Mouse (Mus musculus) MEL (cell line): Measurements from ENCODE around the gene Olfr644. TPM values are rescaled to one million over a fixed set of nuclear protein-coding genes. Genes with fewer than 3 reads are reported as not detected.

Source experiments
- DNase-seq: peaks from one replicate; pipeline ENCODE4 v3.0.0; 2011; ENCODE audit warnings: low read depth, low spot score
- H3K27ac ChIP-seq: 2 replicates; pipeline ENCODE4 v1.5.1; 2012; ENCODE audit warnings: low read depth, mild to moderate bottlenecking, control low read depth, low read length, moderate library complexity; ENCODE audit not compliant: control insufficient read depth
- H3K27me3 ChIP-seq, 2 experiments: fragments of 150-350 bp in 1 of 2; sonication (generic) in 1 of 2; 2 replicates each; pipeline ENCODE4 v1.6.1; 2012; ENCODE audit warnings: low read length in 2 of 2, mild to moderate bottlenecking in 2 of 2, improper control_type of control experiment in 1 of 2, moderate library complexity in 1 of 2; ENCODE audit not compliant: insufficient read depth in 2 of 2, control insufficient read depth in 1 of 2
- H3K36me3 ChIP-seq, 2 experiments: 2 replicates each; pipeline ENCODE4 v1.6.1; 2012 to 2014; ENCODE audit warnings: low read length in 2 of 2, improper control_type of control experiment in 1 of 2, inconsistent platforms in 1 of 2, mild to moderate bottlenecking in 1 of 2; ENCODE audit not compliant: insufficient read depth in 2 of 2, control insufficient read depth in 1 of 2
- H3K4me1 ChIP-seq, 2 experiments: fragments of 150-350 bp in 1 of 2; sonication (generic) in 1 of 2; 2 replicates each; pipeline ENCODE4 v1.6.1; 2012; ENCODE audit warnings: low read length in 2 of 2, improper control_type of control experiment in 1 of 2, mild to moderate bottlenecking in 1 of 2; ENCODE audit not compliant: insufficient read depth in 2 of 2, control insufficient read depth in 1 of 2
- H3K4me3 ChIP-seq, 2 experiments: fragments of 150-350 bp in 1 of 2; sonication (generic) in 1 of 2; 2 replicates each; pipeline ENCODE4 v1.5.1; 2012; ENCODE audit warnings: low read depth in 2 of 2, low read length in 2 of 2, mild to moderate bottlenecking in 2 of 2, moderate library complexity in 2 of 2, control low read depth in 1 of 2, improper control_type of control experiment in 1 of 2; ENCODE audit not compliant: control insufficient read depth in 1 of 2, insufficient read depth in 1 of 2
- H3K79me2 ChIP-seq: 2 replicates; pipeline ENCODE4 v1.6.1; 2012; ENCODE audit warnings: mild to moderate bottlenecking, low read length, moderate library complexity; ENCODE audit not compliant: control insufficient read depth, poor library complexity, insufficient read depth
- H3K9ac ChIP-seq: 2 replicates; pipeline ENCODE4 v1.6.1; 2012; ENCODE audit warnings: low read depth, mild to moderate bottlenecking, control low read depth, low read length, moderate library complexity; ENCODE audit not compliant: control insufficient read depth, poor library complexity, severe bottlenecking
- H3K9me3 ChIP-seq: fragments of 150-350 bp; sonication (generic); replicated peaks from 2 replicates; pipeline ENCODE4 v1.6.1; 2012; ENCODE audit warnings: mild to moderate bottlenecking, low read length, improper control_type of control experiment, moderate library complexity; ENCODE audit not compliant: insufficient read depth
- CHD2 ChIP-seq: IDR thresholded peaks from 2 replicates; pipeline ENCODE4 v1.6.1; 2011; ENCODE audit warnings: low read length, improper control_type of control experiment
- CTCF ChIP-seq, 3 experiments: IDR thresholded peaks in 2 of 3; conservative IDR thresholded peaks in 1 of 3; 2 replicates each; pipeline ENCODE4 v1.5.1; 2011 to 2012; ENCODE audit warnings: low read length in 3 of 3, low read depth in 2 of 3, mild to moderate bottlenecking in 2 of 3, improper control_type of control experiment in 1 of 3, inconsistent platforms in 1 of 3, mixed read lengths in 1 of 3, moderate library complexity in 1 of 3; ENCODE audit not compliant: control insufficient read depth in 1 of 3, insufficient read depth in 1 of 3, poor library complexity in 1 of 3, severe bottlenecking in 1 of 3
- E2F4 ChIP-seq: IDR thresholded peaks from 2 replicates; pipeline ENCODE4 v1.6.1; 2011; ENCODE audit warnings: low read depth, low read length, improper control_type of control experiment, borderline replicate concordance
- ELF1 ChIP-seq: IDR thresholded peaks from 2 replicates; pipeline ENCODE4 v1.6.1; 2014; ENCODE audit warnings: low read depth, mild to moderate bottlenecking, inconsistent platforms, low read length, improper control_type of control experiment, moderate library complexity
- EP300 ChIP-seq, 2 experiments: IDR thresholded peaks; 2 replicates each; pipeline ENCODE4 v1.6.1; 2011; ENCODE audit warnings: improper control_type of control experiment in 2 of 2, low read length in 2 of 2, low read depth in 1 of 2, mild to moderate bottlenecking in 1 of 2
- GABPA ChIP-seq: IDR thresholded peaks from 2 replicates; pipeline ENCODE4 v1.6.1; 2012; ENCODE audit warnings: low read depth, mild to moderate bottlenecking, inconsistent platforms, low read length, improper control_type of control experiment, moderate library complexity
- HCFC1 ChIP-seq: IDR thresholded peaks from 2 replicates; pipeline ENCODE4 v1.6.1; 2012; ENCODE audit warnings: low read depth, mild to moderate bottlenecking, inconsistent platforms, low read length, improper control_type of control experiment, moderate library complexity
- JUND ChIP-seq: IDR thresholded peaks from 2 replicates; pipeline ENCODE4 v1.6.1; 2011; ENCODE audit warnings: low read depth, mild to moderate bottlenecking, improper control_type of control experiment, low read length
- MAFK ChIP-seq: IDR thresholded peaks from 2 replicates; pipeline ENCODE4 v1.6.1; 2011; ENCODE audit warnings: low read depth, mild to moderate bottlenecking, low read length, improper control_type of control experiment, borderline replicate concordance
- MAX ChIP-seq: IDR thresholded peaks from 2 replicates; pipeline ENCODE4 v1.6.1; 2011; ENCODE audit warnings: low read length, improper control_type of control experiment
- MYB ChIP-seq: IDR thresholded peaks from 2 replicates; pipeline ENCODE4 v1.6.1; 2011; ENCODE audit warnings: mild to moderate bottlenecking, low read depth, low read length, improper control_type of control experiment
- NELFE ChIP-seq: IDR thresholded peaks from 2 replicates; pipeline ENCODE4 v1.6.1; 2011; ENCODE audit warnings: low read depth, low read length, improper control_type of control experiment
- POLR2A ChIP-seq, 2 experiments: IDR thresholded peaks; 2 replicates each; pipeline ENCODE4 v1.6.1; 2011 to 2012; ENCODE audit warnings: low read length in 2 of 2, mild to moderate bottlenecking in 2 of 2, control low read depth in 1 of 2, improper control_type of control experiment in 1 of 2, low read depth in 1 of 2, moderate library complexity in 1 of 2; ENCODE audit not compliant: control insufficient read depth in 1 of 2, insufficient read depth in 1 of 2, poor library complexity in 1 of 2
- POLR2AphosphoS2 ChIP-seq: IDR thresholded peaks from 2 replicates; pipeline ENCODE4 v1.6.1; 2011; ENCODE audit warnings: low read length, improper control_type of control experiment
- POLR2AphosphoS5 ChIP-seq: IDR thresholded peaks from 2 replicates; pipeline ENCODE4 v1.6.1; 2012; ENCODE audit warnings: low read depth, borderline replicate concordance, mild to moderate bottlenecking, inconsistent platforms, low read length, moderate library complexity, mixed read lengths
- RCOR1 ChIP-seq: IDR thresholded peaks from 2 replicates; pipeline ENCODE4 v1.6.1; 2012; ENCODE audit warnings: low read depth, mild to moderate bottlenecking, inconsistent platforms, low read length, improper control_type of control experiment
- SMC3 ChIP-seq: IDR thresholded peaks from 2 replicates; pipeline ENCODE4 v1.6.1; 2011; ENCODE audit warnings: low read depth, low read length, improper control_type of control experiment
- TBP ChIP-seq: IDR thresholded peaks from 2 replicates; pipeline ENCODE4 v1.8.0; 2011; ENCODE audit warnings: low read depth, low read length, improper control_type of control experiment
- USF1 ChIP-seq: IDR thresholded peaks from 2 replicates; pipeline ENCODE4 v1.6.1; 2014; ENCODE audit warnings: low read depth, mild to moderate bottlenecking, inconsistent platforms, low read length, improper control_type of control experiment, moderate library complexity
- ZC3H11A ChIP-seq: IDR thresholded peaks from 2 replicates; pipeline ENCODE4 v1.6.1; 2012; ENCODE audit warnings: low read depth, mild to moderate bottlenecking, inconsistent platforms, low read length, improper control_type of control experiment
- ZKSCAN1 ChIP-seq: IDR thresholded peaks from 2 replicates; pipeline ENCODE4 v1.6.1; 2012; ENCODE audit warnings: low read depth, mild to moderate bottlenecking, inconsistent platforms, low read length, improper control_type of control experiment, moderate library complexity
- polyA plus RNA-seq, 2 experiments: library from polyadenylated mRNA; stranded (reverse) in 1 of 2; unstranded in 1 of 2; fragments of >175 nt in 1 of 2; fragments of >200 nt in 1 of 2; gene quantifications; 2 replicates each; pipeline versions ENCODE4 v1.2.1 to v1.2.4; 2012; ENCODE audit warnings: low replicate concordance in 2 of 2, low read depth in 1 of 2; ENCODE audit not compliant: insufficient read length in 2 of 2, insufficient read depth in 1 of 2, missing spikeins in 1 of 2
- total RNA-seq: library from RNA; depleted of rRNA; stranded (reverse); fragments of 300-350 nt; gene quantifications from 2 replicates; pipeline ENCODE4 v1.2.3, GENCODE M21; 2012; rRNA removed

Gene Olfr644
- total RNA-seq, result not detected in 2 replicates
- not detected for polyA plus RNA-seq

DNA sequence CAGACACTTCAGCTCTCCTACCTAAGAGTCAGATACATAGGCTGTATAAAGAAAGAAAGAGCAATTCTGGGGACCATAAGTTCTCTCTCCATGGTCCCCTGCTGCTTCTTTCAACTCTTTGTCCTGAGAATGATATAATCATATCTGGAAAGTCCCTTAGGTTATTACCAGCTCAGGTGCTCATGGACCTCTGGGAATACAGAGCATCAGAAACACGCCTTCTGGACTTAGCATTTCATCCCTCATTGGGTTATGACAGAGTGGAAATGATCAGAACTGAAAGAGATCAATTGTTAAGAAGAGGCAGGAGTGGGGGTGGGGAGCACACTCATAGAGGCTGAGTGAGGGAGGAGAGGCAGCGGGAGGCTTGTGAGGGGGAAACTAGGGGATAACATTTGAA, at the start of gene Olfr644:
Olfr644 (minus strand) TSS at position 101 of the 400 bp plus-strand sequence.
- Histone ChIP-seq H3K9ac (no peak within 1 kb of the TSS), H3K79me2 (no peaks in the 10 kb centered on the region), H3K27ac (no peak within 1 kb of the TSS), H3K9me3 (no peaks in the 10 kb centered on the region), H3K4me3 (no peak within 1 kb of the TSS), H3K27me3 (0 out of 4 replicates have a peak, but pooled peaks cover 0 to 1% of the 10 kb centered on the region in 2 experiments), H3K36me3 (no peaks in the 10 kb centered on the region), H3K4me1 (no peaks in the 10 kb centered on the region)
- no peak for DNase-seq
- TF ChIP-seq NELFE, result no peak
- no peak for TF ChIP-seq RCOR1
- TF ChIP-seq GABPA, result no peak
- no peak for TF ChIP-seq SMC3
- no peak for TF ChIP-seq POLR2AphosphoS2
- TF ChIP-seq POLR2A (IDR thresholded peaks at IDR 0.05; ENCODE audit: control insufficient read depth in 1 of 2, insufficient read depth in 1 of 2, low read depth in 1 of 2, low read length in 2 of 2, poor library complexity in 1 of 2), result no peak
- no peak for TF ChIP-seq TBP
- TF ChIP-seq CTCF (IDR thresholded peaks at IDR 0.05 in 2 of 3, conservative IDR thresholded peaks at IDR 0.05 in 1 of 3; ENCODE audit: control insufficient read depth in 1 of 3, insufficient read depth in 1 of 3, low read depth in 2 of 3, low read length in 3 of 3, poor library complexity in 1 of 3, severe bottlenecking in 1 of 3), result no peak
- TF ChIP-seq USF1, result no peak
- TF ChIP-seq CHD2, result no peak
- no peak for TF ChIP-seq MAFK
- TF ChIP-seq POLR2AphosphoS5, result no peak
- TF ChIP-seq ZC3H11A, result no peak
- TF ChIP-seq, all 39 proteins: peak for 0

DNA sequence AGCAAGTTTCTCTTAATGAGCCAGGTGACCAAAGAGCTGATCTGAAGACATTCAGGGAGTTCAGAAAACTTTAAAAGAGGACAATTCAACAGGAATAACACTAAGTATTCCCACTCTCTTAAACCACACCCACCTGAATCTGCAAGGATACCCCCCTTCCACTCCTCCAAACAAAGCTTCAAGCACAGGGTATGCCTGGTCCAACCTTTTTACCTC, 33.0 kb upstream of the Olfr644 start, which contains the start of gene Olfr646:
Olfr646 (plus strand) TSS at position 117 of the 216 bp plus-strand sequence.
- Histone ChIP-seq H3K9ac (no peak within 1 kb of the TSS), H3K27ac (no peak within 1 kb of the TSS), H3K27me3 (no peaks in the 10 kb centered on the region)

More for the DNA sequence above, 33.0 kb upstream of the Olfr644 start, which contains the start of gene Olfr646:
- H3K79me2 ChIP-seq, result no peaks in the 10 kb centered on the region
- TF ChIP-seq ELF1 (no peak), HCFC1 (no peak), MAX (no peak), E2F4 (no peak), MYB (no peak), POLR2AphosphoS2 (no peak), CHD2 (no peak), JUND (no peak), RCOR1 (no peak), GABPA (no peak), ZKSCAN1 (no peak), MAFK (no peak), EP300 (IDR thresholded peaks at IDR 0.05; ENCODE audit: low read depth in 1 of 2, low read length in 2 of 2) (no peak)
- H3K36me3 ChIP-seq, result no peaks in the 10 kb centered on the region
- no peaks in the 10 kb centered on the region for H3K9me3 ChIP-seq
- DNase-seq, result no peak
- H3K4me1 ChIP-seq, result peaks cover 0 to 4% of the 10 kb centered on the region in 2 experiments; a peak in 1 of 4 replicates
- no peak within 1 kb of the TSS for H3K4me3 ChIP-seq
